Mouse (Mus musculus) ES-Bruce4 (cell line): ENCODE results near the gene Atp1b2. TPM values are rescaled to one million over a fixed set of nuclear protein-coding genes. Genes with fewer than 3 reads are reported as not detected.

Experiments
- H3K27ac ChIP-seq: 2 replicates; pipeline ENCODE4 v1.5.1; 2012; ENCODE audit warnings: low read length, inconsistent platforms; ENCODE audit not compliant: insufficient read depth
- H3K27me3 ChIP-seq: 2 replicates; pipeline ENCODE4 v1.6.1; 2012; ENCODE audit warnings: mild to moderate bottlenecking, low read length, inconsistent platforms; ENCODE audit not compliant: control insufficient read depth, poor library complexity, insufficient read depth, severe bottlenecking
- H3K36me3 ChIP-seq: 2 replicates; pipeline ENCODE4 v1.6.1; 2012; ENCODE audit warnings: inconsistent platforms, mild to moderate bottlenecking, low read length, moderate library complexity; ENCODE audit not compliant: control insufficient read depth, poor library complexity, insufficient read depth, severe bottlenecking
- H3K4me1 ChIP-seq: one replicate; pipeline ENCODE4 v1.8.1; 2011; ENCODE audit warnings: low read length; ENCODE audit not compliant: control insufficient read depth, insufficient read depth
- H3K4me3 ChIP-seq: 2 replicates; pipeline ENCODE4 v1.5.1; 2011; ENCODE audit warnings: low read depth, mild to moderate bottlenecking, low read length
- H3K9ac ChIP-seq: 2 replicates; pipeline ENCODE4 v1.6.1; 2012; ENCODE audit warnings: low read depth, mild to moderate bottlenecking, inconsistent platforms; ENCODE audit not compliant: poor library complexity, severe bottlenecking
- H3K9me3 ChIP-seq: replicated peaks from 2 replicates; pipeline ENCODE4 v1.6.1; 2012; ENCODE audit warnings: mild to moderate bottlenecking, low read length, inconsistent platforms; ENCODE audit not compliant: control insufficient read depth, poor library complexity, insufficient read depth, severe bottlenecking
- CTCF ChIP-seq: IDR thresholded peaks from one replicate; pipeline ENCODE4 v1.8.1; 2011; ENCODE audit warnings: low read depth, low read length
- EP300 ChIP-seq: IDR thresholded peaks from 2 replicates; pipeline ENCODE4 v1.6.1; 2011; ENCODE audit warnings: low read depth, low read length; ENCODE audit not compliant: insufficient read depth
- POLR2A ChIP-seq: IDR thresholded peaks from one replicate; pipeline ENCODE4 v1.8.1; 2011; ENCODE audit warnings: low read length; ENCODE audit not compliant: insufficient read depth
- polyA plus RNA-seq: library from polyadenylated mRNA; stranded (reverse); fragments of >200 nt; gene quantifications from 2 replicates; pipeline ENCODE4 v1.2.4, GENCODE M21; 2011; ENCODE audit warnings: low read depth; ENCODE audit not compliant: missing spikeins, insufficient read depth, insufficient read length

Atp1b2 gene
- 20.4 and 24.0 TPM in 2 replicates for polyA plus RNA-seq

DNA sequence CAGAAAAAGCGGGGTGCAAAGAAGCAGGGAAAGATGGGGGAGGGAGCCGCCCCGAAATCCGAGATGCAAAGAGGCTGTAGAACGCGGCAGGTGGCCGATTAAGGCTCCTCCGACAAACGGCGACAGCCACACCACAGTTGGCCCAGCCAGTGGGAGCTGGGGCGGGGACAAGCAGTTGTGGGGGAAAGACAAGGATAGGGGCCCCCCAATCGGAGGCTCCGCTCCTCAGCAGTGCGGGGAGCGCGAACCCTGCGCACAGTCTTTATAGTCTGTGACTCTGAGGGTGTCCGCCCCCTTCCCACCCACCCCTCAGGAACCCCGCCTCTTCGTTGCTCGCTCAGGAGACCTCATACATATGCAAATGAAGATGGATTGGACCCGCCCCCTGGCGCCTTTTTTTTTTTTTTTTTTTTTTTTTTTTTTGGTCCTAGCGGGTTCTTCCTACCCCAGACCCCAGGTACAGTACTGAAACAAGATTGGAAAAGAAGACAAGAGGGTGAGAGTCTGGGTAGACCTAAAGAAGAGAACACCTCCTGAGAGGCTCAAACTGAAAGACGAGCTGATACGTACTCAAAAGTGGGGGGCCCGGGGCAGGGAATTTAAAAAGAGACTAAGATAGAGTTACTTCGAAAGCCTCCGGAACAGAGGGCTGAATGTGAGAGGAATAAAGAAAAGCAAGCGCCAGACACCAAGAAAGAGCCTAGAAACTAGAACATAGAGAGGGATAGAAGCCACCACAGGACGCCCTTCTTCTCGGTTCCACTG is at the start of gene Atp1b2:
Atp1b2 (minus strand) TSS at position 217 of the 765 bp plus-strand sequence.
- TF ChIP-seq CTCF (no peak), POLR2A (peak; percentile 93), EP300 (peak; percentile 60; the same call in 1 of the 2 replicates)
- Histone ChIP-seq H3K9ac (peak within 1 kb of the TSS; percentile 55), H3K36me3 (no peaks in the 10 kb centered on the region), H3K4me1 (peaks cover under 1% of the 10 kb centered on the region), H3K9me3 (no peaks in the 10 kb centered on the region), H3K27ac (no peak within 1 kb of the TSS), H3K4me3 (peak within 1 kb of the TSS; percentile 69), H3K27me3 (peaks cover 8% of the 10 kb centered on the region)

DNA sequence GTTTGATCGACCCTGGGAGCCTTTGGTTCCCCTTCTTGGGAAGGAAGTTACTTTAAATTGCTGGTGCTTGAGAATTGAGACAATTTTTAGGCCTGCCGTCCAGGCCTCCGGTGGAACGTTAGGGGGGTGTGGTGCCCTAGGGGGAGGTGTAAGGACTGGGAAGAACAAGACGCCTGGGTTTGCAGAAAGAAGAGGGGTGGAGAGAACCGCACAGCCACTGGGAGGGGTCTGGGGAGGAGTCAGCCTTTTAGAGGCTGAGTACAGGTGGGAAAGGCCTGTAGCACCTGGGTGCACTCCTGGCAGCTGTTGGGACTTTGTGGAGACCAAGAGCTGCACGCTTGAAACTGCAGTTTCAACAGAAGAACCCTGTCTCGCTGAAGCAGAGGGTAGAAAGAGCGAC is 49.0 kb upstream of the Atp1b2 start:
- TF ChIP-seq POLR2A (peak; percentile 97), CTCF (no peak), EP300 (peak; percentile 70; the same call in 1 of the 2 replicates)
- H3K27me3 ChIP-seq = no peaks in the 10 kb centered on the region
- H3K36me3 ChIP-seq = peaks cover 32% of the 10 kb centered on the region
- H3K27ac ChIP-seq = peak overlapping the region; percentile 85
- H3K4me3 ChIP-seq = peak overlapping the region; percentile 77
- no peaks in the 10 kb centered on the region for H3K4me1 ChIP-seq
- H3K9me3 ChIP-seq = no peaks in the 10 kb centered on the region
- peak overlapping the region; percentile 77 for H3K9ac ChIP-seq

DNA sequence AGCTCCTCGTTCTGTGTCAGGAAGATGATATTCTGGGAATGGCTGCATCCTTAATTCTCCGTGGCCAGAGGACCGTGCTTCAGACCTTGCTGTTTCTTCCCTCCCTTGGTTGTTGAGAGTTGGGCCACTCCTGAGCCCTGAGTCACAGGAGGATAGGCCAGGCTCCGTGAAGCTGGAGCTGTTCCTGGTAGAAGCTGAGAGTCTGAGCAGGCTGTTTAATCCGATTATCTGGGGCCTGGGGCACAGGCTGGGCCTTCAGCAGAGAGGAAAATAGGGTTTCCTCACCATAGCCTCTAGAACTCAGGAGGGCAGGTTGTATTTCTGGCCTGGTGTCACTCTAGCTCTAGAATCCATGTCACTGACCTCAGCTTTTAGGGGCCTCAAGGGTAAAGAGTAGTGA is 47.7 kb upstream of the Atp1b2 start:
- Histone ChIP-seq H3K4me3 (no peak overlapping the region), H3K36me3 (peaks cover 40% of the 10 kb centered on the region), H3K9me3 (no peaks in the 10 kb centered on the region), H3K27me3 (no peaks in the 10 kb centered on the region), H3K9ac (no peak overlapping the region), H3K27ac (peak overlapping the region; percentile 85), H3K4me1 (no peaks in the 10 kb centered on the region)
- TF ChIP-seq CTCF (no peak), POLR2A (no peak), EP300 (no peak)

- TF ChIP-seq EP300 (no peak), CTCF (no peak), POLR2A (no peak)
- Histone ChIP-seq H3K27ac (no peak overlapping the region), H3K9me3 (no peaks in the 10 kb centered on the region), H3K36me3 (peaks cover 88% of the 10 kb centered on the region), H3K4me1 (no peaks in the 10 kb centered on the region), H3K9ac (no peak overlapping the region), H3K4me3 (no peak overlapping the region), H3K27me3 (no peaks in the 10 kb centered on the region)
Measured at GRCm38 (mm10) chr11:69645860-69646259, 40.1 kb upstream of the Atp1b2 start.

GRCm38 (mm10) chr11:69635471-69635870 is 29.7 kb upstream of the Atp1b2 start:
- Histone ChIP-seq H3K36me3 (peaks cover 49% of the 10 kb centered on the region), H3K9ac (peak overlapping the region; percentile 33), H3K4me1 (no peaks in the 10 kb centered on the region), H3K4me3 (no peak overlapping the region), H3K9me3 (no peaks in the 10 kb centered on the region), H3K27ac (no peak overlapping the region), H3K27me3 (no peaks in the 10 kb centered on the region)
- TF ChIP-seq POLR2A = no peak
- TF ChIP-seq CTCF = no peak
- no peak for TF ChIP-seq EP300
